Mouse (Mus musculus) adrenal gland, adult 2 months (tissue): ENCODE results near the gene Mis12. TPM values are rescaled to one million over a fixed set of nuclear protein-coding genes. Genes with fewer than 3 reads are reported as not detected.

Experiments used
- DNase-seq: peaks from one replicate; pipeline ENCODE4 v3.0.0; 2021
- long read RNA-seq: library from polyadenylated mRNA; stranded (forward); transcript quantifications from one replicate; pipeline ENCODE4 v2.0.0, GENCODE M21; 2021
- polyA plus RNA-seq: library from polyadenylated mRNA; depleted of rRNA; stranded (reverse); fragments of >200 nt; gene quantifications from 2 replicates; pipeline ENCODE4 v1.2.3, GENCODE M21; 2012; rRNA removed
- total RNA-seq, 2 experiments: library from RNA; stranded (reverse); gene quantifications; 2 replicates each; pipeline ENCODE4 v1.2.3; 2021

Gene Mis12
- total RNA-seq (10 to 100 TPM; 16.8 to 22.5 TPM), polyA plus RNA-seq (0.71 and 1.2 TPM in 2 replicates)
- long read RNA-seq, transcript Mis12-201 (3 exons, 3,003 nt), result major isoform, 6 of 9 reads
- long read RNA-seq, partial matches to known transcripts, result 0 of 9 reads
- long read RNA-seq, other reads (novel, unspliced or antisense), result 1 of 9 reads

- DNase-seq, result peak; percentile 99
These were observed at the start of gene Mis12, which contains the start of gene Derl2 for GRCm38 (mm10) chr11:71019201-71020068. Gene Mis12 (plus strand): TSS chr11:71019611. Gene Derl2 (minus strand): TSS chr11:71019841.

DNA sequence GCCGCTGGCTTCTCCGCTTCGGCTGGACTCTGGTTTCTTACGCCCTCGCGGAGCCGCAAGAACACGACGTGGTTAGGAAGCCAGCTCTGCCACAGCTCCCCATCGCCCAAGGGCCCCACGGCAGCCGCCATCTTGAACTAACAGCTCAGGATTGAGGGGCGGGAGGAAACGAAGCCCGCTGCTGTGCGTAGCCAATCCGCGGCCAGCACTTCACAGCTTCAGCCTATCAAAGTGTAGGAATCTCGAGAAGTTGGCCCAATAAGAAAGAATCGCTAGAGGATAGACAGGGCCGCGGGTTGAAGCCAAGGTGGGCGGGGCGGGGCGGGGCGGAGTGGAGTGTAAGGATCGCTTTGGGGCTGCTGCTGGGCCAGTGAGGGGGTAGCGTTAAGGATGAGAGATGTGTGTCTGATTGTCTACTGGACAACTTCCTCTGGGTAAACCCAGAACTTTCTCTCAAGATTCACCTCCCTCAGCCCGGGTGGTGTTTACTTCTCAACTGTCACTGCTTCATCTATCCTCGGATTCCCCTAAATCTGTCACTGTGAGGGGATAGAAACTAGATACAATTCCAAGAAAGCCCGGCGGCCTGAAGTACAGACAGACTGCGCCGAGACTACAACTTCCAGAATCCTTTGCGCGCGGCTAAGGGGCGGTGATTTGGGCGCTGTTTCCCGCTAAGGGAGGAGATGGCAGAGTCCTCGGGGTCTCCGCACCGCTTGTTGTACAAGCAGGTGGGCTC lies 49.4 kb upstream of the Mis12 start, which contains the start of the genes Nup88 and Rpain:
Gene Nup88, minus strand, starts transcription at position 153 of the 739 bp plus-strand sequence.
Gene Rpain, plus strand, starts transcription at position 393 of the 739 bp plus-strand sequence.
- peak; percentile 95 for DNase-seq

- no peak for DNase-seq
These were observed 48.6 kb upstream of the Mis12 start for GRCm38 (mm10) chr11:70970560-70971540.

GRCm38 (mm10) chr11:70972586-70972985 lies 46.8 kb upstream of the Mis12 start:
- no peak for DNase-seq

GRCm38 (mm10) chr11:70973947-70974346 lies 45.5 kb upstream of the Mis12 start:
- no peak for DNase-seq

GRCm38 (mm10) chr11:70975193-70975592 lies 44.2 kb upstream of the Mis12 start:
- no peak for DNase-seq

GRCm38 (mm10) chr11:70977293-70977692 lies 42.1 kb upstream of the Mis12 start:
- no peak for DNase-seq

- DNase-seq, result no peak
These were observed 39.2 kb upstream of the Mis12 start for GRCm38 (mm10) chr11:70980232-70980631.

- DNase-seq, result no peak
These were observed 38.5 kb upstream of the Mis12 start for GRCm38 (mm10) chr11:70980751-70981510.

GRCm38 (mm10) chr11:70982030-70982429 lies 37.4 kb upstream of the Mis12 start:
- no peak for DNase-seq

- DNase-seq, result peak; percentile 96
These were observed 36.7 kb upstream of the Mis12 start, which contains the start of gene C1qbp for GRCm38 (mm10) chr11:70982557-70983228. Gene C1qbp (minus strand): TSS chr11:70983026.

GRCm38 (mm10) chr11:71001167-71001566 lies 18.2 kb upstream of the Mis12 start:
- DNase-seq, result no peak

- no peak for DNase-seq
These were observed 15.6 kb upstream of the Mis12 start for GRCm38 (mm10) chr11:71003611-71004315.

GRCm38 (mm10) chr11:71004316-71004773 lies 15.1 kb upstream of the Mis12 start, which contains the start of gene Dhx33:
Gene Dhx33 (minus strand): TSS chr11:71004437.
- peak; percentile 98 for DNase-seq

DNA sequence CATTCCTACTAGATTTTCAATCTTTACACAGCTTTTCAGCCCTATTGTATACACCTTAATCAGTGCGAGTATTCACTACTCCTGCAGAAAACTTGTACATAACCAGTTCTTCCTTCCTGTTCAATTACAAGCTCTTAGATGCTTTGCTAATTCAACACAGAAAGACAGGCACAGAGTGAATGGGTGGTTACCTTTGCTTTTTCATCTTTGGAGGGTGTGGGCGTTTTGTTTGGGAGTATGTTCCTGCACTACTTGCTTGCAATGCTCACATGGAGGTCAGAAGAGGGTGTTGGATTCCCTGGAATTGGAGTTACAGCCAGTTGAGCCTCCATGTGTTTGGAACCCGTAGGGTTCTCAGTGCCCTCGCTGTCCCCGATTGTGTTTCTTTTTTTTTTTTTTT lies 14.4 kb upstream of the Mis12 start:
- no peak for DNase-seq

DNA sequence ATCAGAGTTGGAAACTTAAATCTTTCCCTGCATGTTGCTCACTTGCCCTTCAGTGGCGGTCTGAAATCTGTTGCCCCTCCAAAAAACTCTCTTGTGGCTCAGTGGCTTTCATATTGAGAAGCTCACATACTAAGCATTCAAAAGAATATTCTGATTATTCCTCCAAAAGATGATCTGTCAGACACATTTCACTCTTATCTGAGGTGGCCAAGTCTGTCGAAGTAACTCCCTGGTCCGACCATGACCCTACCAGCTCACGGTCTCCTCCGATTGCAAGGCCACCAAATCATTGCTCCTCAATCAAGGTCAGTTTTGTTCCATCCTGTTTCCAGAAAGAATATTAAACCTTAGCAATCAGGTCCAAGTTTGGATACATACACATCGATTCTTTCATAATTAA lies 12.4 kb upstream of the Mis12 start:
- DNase-seq, result peak; percentile 66

DNA sequence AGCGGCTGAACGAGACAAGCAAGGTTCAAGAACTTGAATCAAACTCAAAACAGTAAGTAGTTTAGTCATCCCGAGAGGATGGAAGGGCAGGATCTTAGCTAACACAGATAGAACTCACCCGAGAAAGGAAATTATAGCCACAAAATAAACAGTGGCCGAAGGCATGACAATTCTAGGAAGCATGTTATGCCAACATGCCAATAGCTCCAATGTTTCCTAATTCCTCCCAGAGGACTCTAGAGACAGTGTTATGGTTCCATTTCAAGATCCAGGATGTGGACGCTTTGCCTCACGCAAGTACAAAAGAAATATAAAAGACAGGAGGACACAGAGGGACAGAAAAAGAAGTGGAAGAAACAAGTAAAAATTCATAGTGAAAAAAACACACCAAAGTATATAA lies 11.6 kb upstream of the Mis12 start:
- no peak for DNase-seq

DNA sequence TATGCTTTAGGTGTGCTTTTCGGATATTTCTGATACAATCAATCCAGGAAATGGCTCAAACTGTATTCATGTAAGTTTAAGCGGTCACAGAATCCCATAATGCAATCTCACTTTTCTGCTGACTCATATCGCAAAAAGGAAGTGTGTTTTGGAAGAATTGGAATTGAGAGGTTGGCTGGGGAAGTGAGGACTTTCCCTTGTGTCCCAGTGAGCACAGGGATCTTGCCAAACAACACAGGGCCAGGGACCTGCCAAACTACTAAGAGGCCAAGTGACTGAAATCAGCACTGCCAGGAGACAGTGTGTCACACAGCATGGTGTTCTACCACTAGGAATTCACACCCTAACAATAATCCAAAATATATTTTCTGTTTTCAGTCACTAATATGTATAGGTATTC lies 11.1 kb upstream of the Mis12 start:
- peak; percentile 59 for DNase-seq

GRCm38 (mm10) chr11:71012743-71013142 lies 6.7 kb upstream of the Mis12 start:
- peak; percentile 17 for DNase-seq
